Mouse (Mus musculus) adrenal gland, adult 10 weeks (tissue): Measurements from ENCODE around the gene Fam199x. TPM values are rescaled to one million over a fixed set of nuclear protein-coding genes. Genes with fewer than 3 reads are reported as not detected.

Experiments used
- polyA plus RNA-seq: library from polyadenylated mRNA; stranded (reverse); fragments of 350-450 nt; fragmentation: Illumina TruSeq; extraction: RNeasy Lipid Tissue Mini Kit (QIAGEN cat#74804); gene quantifications from one replicate; pipeline ENCODE4 v1.2.3, GENCODE M21; 2014; ENCODE audit warnings: low read depth, low replicate concordance

Fam199x gene
- 17.1 TPM for polyA plus RNA-seq

DNA sequence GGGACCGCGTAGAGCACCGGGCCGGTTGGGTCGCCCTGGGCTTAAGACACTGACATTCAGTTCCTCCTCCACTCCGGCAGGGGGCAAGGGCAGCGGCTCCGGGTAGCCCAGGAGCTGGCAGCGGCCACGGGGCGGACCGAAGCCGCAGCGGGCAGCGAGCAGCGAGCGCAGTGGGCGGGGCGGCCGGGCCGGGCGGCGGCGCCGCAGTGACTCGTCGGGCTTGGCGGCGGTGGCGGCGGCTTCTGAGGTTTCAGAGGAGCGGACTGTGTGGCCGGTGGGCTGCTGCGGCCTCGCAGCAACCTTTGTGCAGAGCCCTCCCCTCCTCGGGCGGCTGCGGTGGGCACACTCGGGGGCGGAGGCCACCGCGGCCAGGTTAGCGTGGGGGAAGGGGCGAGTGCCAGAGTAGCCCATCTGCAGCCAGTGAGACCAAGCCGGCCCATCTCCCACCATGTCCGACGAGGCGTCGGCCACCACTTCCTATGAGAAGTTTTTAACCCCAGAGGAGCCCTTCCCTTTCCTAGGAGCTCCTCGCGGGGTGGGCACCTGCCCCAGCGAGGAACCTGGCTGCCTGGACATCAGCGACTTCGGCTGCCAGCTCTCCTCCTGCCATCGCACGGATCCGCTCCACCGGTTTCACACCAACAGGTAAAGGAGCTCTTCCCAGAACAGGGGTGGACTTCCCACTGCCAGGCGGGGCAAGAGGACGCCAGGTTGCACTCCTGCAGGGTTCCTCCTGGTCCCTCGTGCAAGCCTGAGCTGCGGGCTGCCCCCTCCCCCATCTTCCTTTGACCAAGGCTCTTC is at the start of gene Fam199x:
Gene Fam199x, plus strand, starts transcription at position 170 of the 801 bp plus-strand sequence.

DNA sequence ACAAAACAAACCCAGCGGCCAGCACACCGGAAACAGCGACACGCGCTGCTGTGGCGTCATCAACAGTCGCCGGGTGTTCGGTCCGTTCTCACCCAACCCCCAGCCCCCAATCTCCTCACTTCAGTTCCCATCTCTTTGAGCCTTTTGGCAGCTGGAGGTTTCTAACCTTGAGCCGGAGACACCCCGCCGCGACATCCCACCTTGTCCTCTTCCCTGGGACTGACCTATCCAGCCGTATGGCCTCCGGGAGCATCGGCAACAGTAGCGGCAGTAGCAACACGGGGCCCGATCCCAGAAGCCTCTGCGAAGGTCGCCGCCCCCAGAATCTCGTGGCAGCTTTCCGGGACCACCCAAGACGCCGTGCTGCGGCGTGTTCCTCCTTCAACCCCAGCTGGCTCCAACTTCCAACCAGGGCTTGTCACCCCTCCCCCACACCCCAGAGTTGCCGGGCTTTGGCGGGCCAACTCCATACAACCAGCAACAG is 11.4 kb upstream of the Fam199x start, which contains the start of gene Slc25a53:
Gene Slc25a53, minus strand, starts transcription at position 303 of the 484 bp plus-strand sequence.

DNA sequence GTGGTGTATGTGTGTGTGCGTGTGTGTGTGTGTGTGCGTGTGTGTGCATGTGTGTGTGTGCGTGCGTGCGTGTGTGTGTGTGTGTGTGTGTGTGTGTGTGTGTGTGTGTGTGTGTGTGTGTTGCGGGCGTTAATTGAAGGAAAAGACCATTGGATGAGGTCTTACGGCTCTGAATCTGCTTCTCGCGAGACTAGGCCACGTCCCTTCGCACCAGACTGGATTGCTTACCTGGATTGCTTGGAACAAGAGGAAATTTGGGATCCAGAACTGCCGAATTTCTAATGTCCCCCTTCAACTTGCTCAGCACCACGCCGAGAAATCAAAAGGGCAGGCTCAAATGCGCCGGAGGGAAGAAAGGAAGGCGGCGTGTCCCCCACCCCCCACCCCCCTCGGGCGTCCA is 72.3 kb downstream of the Fam199x start, which contains the start of gene Esx1:
Gene Esx1, minus strand, starts transcription at position 366 of the 400 bp plus-strand sequence.

Other genes with a start within 250 kb of the Fam199x start
- gene Plp1, start 226.9 kb upstream of the Fam199x start, polyA plus RNA-seq: 11.7 TPM
- gene Rab9b, start 180.8 kb upstream of the Fam199x start, polyA plus RNA-seq: 2.1 TPM
- gene H2bfm, start 122.3 kb upstream of the Fam199x start, polyA plus RNA-seq: not detected
- 234 TPM for gene Tmsb15b2, start 74.1 kb upstream of the Fam199x start, polyA plus RNA-seq
- gene Tmsb15l, start 72.7 kb upstream of the Fam199x start, polyA plus RNA-seq: 27.9 TPM
- 14.9 TPM for gene Tmsb15b1, start 72.7 kb upstream of the Fam199x start, polyA plus RNA-seq
- 11.7 TPM for gene Zcchc18, start 56.4 kb upstream of the Fam199x start, polyA plus RNA-seq
- gene Slc25a53, start 11.3 kb upstream of the Fam199x start, polyA plus RNA-seq: 9.0 TPM
- gene Esx1, start 72.5 kb downstream of the Fam199x start, polyA plus RNA-seq: not detected